Mouse (Mus musculus) colon, adult 2 months (tissue): ENCODE data around the gene Serpinb6b. TPM values are rescaled to one million over a fixed set of nuclear protein-coding genes. Genes with fewer than 3 reads are reported as not detected.

ENCODE experiments used
- polyA plus RNA-seq: library from polyadenylated mRNA; depleted of rRNA; stranded (reverse); fragments of >200 nt; gene quantifications from 2 replicates; pipeline ENCODE4 v1.2.3, GENCODE M21; 2012; rRNA removed

Gene Serpinb6b
- polyA plus RNA-seq = 0.78 and 0.90 TPM in 2 replicates

GRCm38 (mm10) chr13:32964989-32965811, at the start of gene Serpinb6b:
Serpinb6b (plus strand) TSS chr13:32965209.

GRCm38 (mm10) chr13:33002950-33003349, 37.9 kb downstream of the Serpinb6b start, which contains the start of gene Serpinb9:
Serpinb9 (plus strand) TSS chr13:33003250.

GRCm38 (mm10) chr13:33027244-33027643, 62.2 kb downstream of the Serpinb6b start, which contains the start of gene Serpinb9b:
Serpinb9b (plus strand) TSS chr13:33027416.

Other genes starting within 250 kb of the Serpinb6b start
- gene Mylk4, start 181.3 kb upstream of the Serpinb6b start, polyA plus RNA-seq = not detected in 2 replicates
- 40.7 and 45.9 TPM in 2 replicates for gene Wrnip1, start 163.2 kb upstream of the Serpinb6b start, polyA plus RNA-seq
- gene D930007J09Rik, start 162.4 kb upstream of the Serpinb6b start, polyA plus RNA-seq = 0.83 TPM in 1 of 2 replicates, not detected in the other
- 55.8 and 61.5 TPM in 2 replicates for gene Serpinb1a, start 114.0 kb upstream of the Serpinb6b start, polyA plus RNA-seq
- 0.08 TPM in 1 of 2 replicates, not detected in the other for gene Serpinb1c, start 67.0 kb upstream of the Serpinb6b start, polyA plus RNA-seq
- 0.93 and 1.2 TPM in 2 replicates for gene Serpinb9, start 38.0 kb downstream of the Serpinb6b start, polyA plus RNA-seq
- gene Serpinb9b, start 62.2 kb downstream of the Serpinb6b start, polyA plus RNA-seq = not detected in 2 replicates
- not detected in 2 replicates for gene Serpinb1b, start 113.4 kb downstream of the Serpinb6b start, polyA plus RNA-seq
- gene Serpinb9c, start 194.5 kb downstream of the Serpinb6b start, polyA plus RNA-seq = not detected in 2 replicates
- gene Serpinb9d, start 227.8 kb downstream of the Serpinb6b start, polyA plus RNA-seq = not detected in 2 replicates